Mouse (Mus musculus): Measurements from ENCODE around the gene Rasgef1b. TPM values are rescaled to one million over a fixed set of nuclear protein-coding genes. Genes with fewer than 3 reads are reported as not detected.
A peak's percentile ranks its signal among the peaks of the same experiment; 100 is the strongest.

Rasgef1b gene
- polyA plus RNA-seq, 1 experiment from 2014 or later: 39.7 TPM

DNA sequence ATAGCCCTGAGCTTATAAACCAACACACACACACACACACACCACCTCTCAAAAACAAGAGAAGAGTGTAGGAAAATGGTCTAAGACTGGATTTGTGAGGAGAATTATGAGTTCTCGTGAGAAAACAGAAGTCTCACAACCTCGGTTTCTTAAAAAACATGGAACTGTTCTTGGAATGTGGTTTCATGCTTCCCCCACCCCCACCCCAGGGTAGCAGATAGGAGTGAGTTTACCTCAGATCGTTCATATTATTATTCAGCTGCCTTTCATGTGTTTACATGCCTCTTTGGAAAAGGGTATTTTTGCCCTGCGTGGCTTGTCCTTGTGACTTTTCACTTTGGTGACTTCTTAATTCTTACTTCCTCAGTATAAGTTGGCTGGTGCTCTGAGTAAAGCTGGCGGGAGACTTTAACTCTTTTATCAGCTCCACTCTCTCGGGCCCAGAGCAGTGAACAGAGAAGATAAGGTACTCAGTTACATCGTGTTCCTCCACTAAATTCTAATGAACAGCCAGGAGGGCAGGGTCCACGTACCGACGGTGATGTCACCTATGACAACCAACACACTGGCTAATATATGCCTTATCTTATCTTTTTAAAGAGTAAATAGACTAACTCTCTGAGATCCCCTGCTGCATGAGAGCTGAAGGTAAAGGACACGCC, 96.1 kb downstream of the Rasgef1b start:
- no peaks in the 10 kb centered on the region for H3K4me1 ChIP-seq
- WGBS: 87% methylated on average over 11 of the region's 11 CpGs
- no peak overlapping the region for H3K4me2 ChIP-seq (replicated peaks)
- no peak overlapping the region for H3K9ac ChIP-seq
- no peaks in the 10 kb centered on the region for H3K27me3 ChIP-seq (replicated peaks)
- no peak for ATAC-seq (ENCODE audit: low FRiP score, low read depth)
- H3K9me3 ChIP-seq: no peaks in the 10 kb centered on the region
- H3K27ac ChIP-seq: no peak overlapping the region
- no peaks in the 10 kb centered on the region for H3K36me3 ChIP-seq
- H3K4me3 ChIP-seq: no peak overlapping the region

GRCm38 (mm10) chr5:99630087-99630486, 98.8 kb downstream of the Rasgef1b start:
- no peaks in the 10 kb centered on the region for H3K27me3 ChIP-seq (replicated peaks)
- H3K4me3 ChIP-seq: no peak overlapping the region
- H3K27ac ChIP-seq: no peak overlapping the region
- H3K9me3 ChIP-seq: no peaks in the 10 kb centered on the region
- no peak for ATAC-seq (ENCODE audit: low FRiP score, low read depth)
- no peaks in the 10 kb centered on the region for H3K36me3 ChIP-seq
- no peak overlapping the region for H3K9ac ChIP-seq
- no peak overlapping the region for H3K4me2 ChIP-seq (replicated peaks)
- peaks cover 11% of the 10 kb centered on the region for H3K4me1 ChIP-seq
- 78% methylated on average over 7 of the region's 7 CpGs for WGBS

- H3K9ac ChIP-seq: no peak overlapping the region
- WGBS: 32% methylated on average over 3 of the region's 3 CpGs
- H3K9me3 ChIP-seq: no peaks in the 10 kb centered on the region
- peaks cover 11% of the 10 kb centered on the region for H3K4me1 ChIP-seq
- no peak overlapping the region for H3K4me2 ChIP-seq (replicated peaks)
- no peaks in the 10 kb centered on the region for H3K36me3 ChIP-seq
- ATAC-seq (ENCODE audit: low FRiP score, low read depth): no peak
- H3K27ac ChIP-seq: no peak overlapping the region
- no peaks in the 10 kb centered on the region for H3K27me3 ChIP-seq (replicated peaks)
- no peak overlapping the region for H3K4me3 ChIP-seq
Observed at GRCm38 (mm10) chr5:99625603-99626002, 103.3 kb downstream of the Rasgef1b start.

GRCm38 (mm10) chr5:99620771-99621170, 108.1 kb downstream of the Rasgef1b start:
- H3K4me1 ChIP-seq: peaks cover 2% of the 10 kb centered on the region; the same call in 1 of the 2 replicates
- 86% methylated on average over 5 of the region's 5 CpGs for WGBS
- H3K9ac ChIP-seq: no peak overlapping the region
- H3K9me3 ChIP-seq: no peaks in the 10 kb centered on the region
- ATAC-seq (ENCODE audit: low FRiP score, low read depth): no peak
- H3K27ac ChIP-seq: no peak overlapping the region
- H3K4me3 ChIP-seq: no peak overlapping the region
- no peaks in the 10 kb centered on the region for H3K27me3 ChIP-seq (replicated peaks)
- no peaks in the 10 kb centered on the region for H3K36me3 ChIP-seq
- H3K4me2 ChIP-seq (replicated peaks): no peak overlapping the region

DNA sequence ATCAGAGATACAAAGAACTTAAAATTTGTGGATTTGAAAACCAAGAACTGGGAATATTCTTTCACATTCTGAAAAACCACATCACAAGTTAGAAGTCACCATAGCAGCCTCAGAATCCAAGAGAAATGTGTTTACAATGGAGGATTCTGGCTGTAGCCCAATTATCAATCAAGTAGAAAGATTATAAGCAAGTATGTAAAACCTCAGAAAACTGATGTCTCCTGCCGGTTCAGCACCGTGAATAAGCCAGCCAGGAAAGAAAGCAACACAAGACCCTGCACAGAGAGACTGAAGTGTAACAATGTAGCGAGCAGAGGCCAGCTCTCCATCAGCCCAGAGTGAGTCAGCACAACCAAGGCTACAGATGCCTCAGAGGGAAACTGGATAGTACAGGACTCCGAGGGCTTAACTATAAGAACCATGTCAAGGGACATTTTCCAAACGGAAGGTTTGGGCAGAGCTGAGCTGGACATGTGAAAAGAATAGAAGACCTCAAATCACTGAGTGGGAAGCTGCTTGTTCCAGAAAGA, 111.5 kb downstream of the Rasgef1b start:
- Histone ChIP-seq H3K4me1 (peaks cover 11% of the 10 kb centered on the region), H3K27me3 (replicated peaks) (no peaks in the 10 kb centered on the region), H3K9me3 (no peaks in the 10 kb centered on the region), H3K4me2 (replicated peaks) (no peak overlapping the region), H3K9ac (no peak overlapping the region), H3K4me3 (no peak overlapping the region), H3K36me3 (no peaks in the 10 kb centered on the region), H3K27ac (no peak overlapping the region)
- ATAC-seq (ENCODE audit: low FRiP score, low read depth): no peak
- 45% methylated on average over 5 of the region's 5 CpGs for WGBS

- H3K36me3 ChIP-seq: no peaks in the 10 kb centered on the region
- peak; percentile 79 for ATAC-seq (ENCODE audit: low FRiP score, low read depth)
- whole genome bisulfite sequencing: 1% methylated on average over 24 of the region's 24 CpGs
- H3K9ac ChIP-seq: peak overlapping the region; percentile 44; the same call in 1 of the 2 replicates
- H3K4me1 ChIP-seq: peaks cover 11% of the 10 kb centered on the region
- 0 out of 2 replicates have a peak overlapping the region, but pooled peaks have one; percentile 46 for H3K27ac ChIP-seq
- H3K4me3 ChIP-seq: peak overlapping the region; percentile 12; the same call in 1 of the 2 replicates
- no peaks in the 10 kb centered on the region for H3K9me3 ChIP-seq
- H3K4me2 ChIP-seq (replicated peaks): peak overlapping the region; percentile 63
- H3K27me3 ChIP-seq (replicated peaks): 0 out of 2 replicates have a peak, but pooled peaks cover 7% of the 10 kb centered on the region
Observed at GRCm38 (mm10) chr5:99613321-99614118, 115.3 kb downstream of the Rasgef1b start.

- no peak for ATAC-seq (ENCODE audit: low FRiP score, low read depth)
- Histone ChIP-seq H3K27ac (no peak overlapping the region), H3K4me2 (replicated peaks) (no peak overlapping the region), H3K27me3 (replicated peaks) (peaks cover 7% of the 10 kb centered on the region; the same call in 1 of the 2 replicates), H3K4me1 (peaks cover 3% of the 10 kb centered on the region; the same call in 1 of the 2 replicates), H3K36me3 (no peaks in the 10 kb centered on the region), H3K4me3 (no peak overlapping the region), H3K9ac (no peak overlapping the region), H3K9me3 (no peaks in the 10 kb centered on the region)
- 74% methylated on average over 5 of the region's 5 CpGs for WGBS
Observed at GRCm38 (mm10) chr5:99607602-99608001, 121.3 kb downstream of the Rasgef1b start.

DNA sequence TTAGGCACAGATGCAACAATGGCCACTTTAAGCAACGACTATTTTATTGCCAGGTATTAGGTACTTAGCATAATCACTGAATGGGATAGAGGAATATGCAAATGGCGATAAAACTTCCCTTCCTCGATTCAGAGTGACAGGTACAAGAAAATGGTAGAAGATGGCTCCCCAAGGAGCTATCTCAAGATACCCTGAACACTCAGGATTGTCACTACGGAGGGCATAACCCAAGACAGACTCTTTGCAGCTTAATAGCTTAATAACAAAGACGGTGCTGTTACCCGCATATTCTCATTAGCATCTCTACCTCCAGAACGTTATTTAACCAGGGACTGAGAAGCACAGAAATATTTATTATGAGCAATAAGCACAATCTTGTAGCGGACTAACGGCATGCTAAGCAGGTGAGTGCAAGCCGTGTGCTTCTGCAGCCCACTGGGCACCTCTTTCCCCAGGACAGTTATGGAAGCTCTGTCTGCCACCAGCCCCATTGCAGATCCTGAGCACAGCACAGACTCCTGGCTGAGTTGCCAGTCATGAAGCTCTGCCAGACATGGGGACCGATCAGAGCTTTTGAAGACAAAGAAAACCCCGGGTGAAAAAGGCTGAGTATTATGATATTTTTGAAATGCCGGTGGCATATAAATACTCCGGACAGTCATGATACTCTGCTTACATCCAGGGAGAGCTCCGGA, 122.6 kb downstream of the Rasgef1b start:
- Histone ChIP-seq H3K27ac (no peak overlapping the region), H3K27me3 (replicated peaks) (peaks cover 7% of the 10 kb centered on the region; the same call in 1 of the 2 replicates), H3K9ac (no peak overlapping the region), H3K9me3 (no peaks in the 10 kb centered on the region), H3K4me2 (replicated peaks) (no peak overlapping the region), H3K4me3 (no peak overlapping the region), H3K4me1 (peaks cover 3% of the 10 kb centered on the region; the same call in 1 of the 2 replicates), H3K36me3 (no peaks in the 10 kb centered on the region)
- 0 out of 2 replicates have a peak, but pooled peaks have one; percentile 37 for ATAC-seq (ENCODE audit: low FRiP score, low read depth)
- 75% methylated on average over 15 of the region's 15 CpGs for WGBS

DNA sequence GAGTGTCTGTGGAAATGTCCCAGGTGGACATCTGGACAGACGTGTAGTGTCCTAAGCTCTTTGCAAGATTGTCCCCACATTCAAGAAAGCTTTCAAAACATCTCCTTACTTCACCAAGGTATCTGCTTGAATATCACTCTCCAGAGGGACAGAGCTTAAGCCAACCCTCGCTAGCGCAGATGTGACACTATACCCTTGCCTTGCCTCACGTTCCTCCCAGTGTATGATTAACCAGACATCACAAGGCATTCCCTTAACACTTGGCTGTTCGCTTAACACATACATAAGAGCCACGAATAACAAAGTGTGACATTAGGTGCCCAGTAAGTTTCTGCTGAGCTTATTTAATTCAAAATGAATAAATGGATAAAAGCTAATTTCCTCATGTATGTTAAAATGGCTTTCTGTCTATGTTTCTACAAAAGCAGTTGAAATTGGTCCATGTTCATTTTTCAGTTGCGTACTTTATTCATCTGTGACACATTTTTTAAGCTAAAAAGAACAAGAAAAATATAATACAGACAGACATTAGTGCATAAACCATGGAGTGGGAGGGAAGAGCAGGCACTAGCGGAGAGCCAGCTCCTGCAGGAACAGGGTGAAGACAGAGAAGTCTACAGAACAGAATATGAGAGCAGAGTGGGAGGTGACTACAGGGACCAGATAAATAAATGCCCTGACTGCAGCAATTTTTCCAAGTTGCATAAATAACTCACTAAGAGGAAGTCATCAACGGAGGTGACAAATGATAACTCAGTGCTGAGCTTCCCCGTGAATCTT, 126.4 kb downstream of the Rasgef1b start:
- H3K27me3 ChIP-seq (replicated peaks): no peaks in the 10 kb centered on the region; the same call in 1 of the 2 replicates
- no peak for ATAC-seq (ENCODE audit: low FRiP score, low read depth)
- H3K4me1 ChIP-seq: peaks cover 19% of the 10 kb centered on the region; the same call in 1 of the 2 replicates
- 67% methylated on average over 10 of the region's 10 CpGs for WGBS
- no peaks in the 10 kb centered on the region for H3K36me3 ChIP-seq
- no peaks in the 10 kb centered on the region for H3K9me3 ChIP-seq
- no peak overlapping the region for H3K9ac ChIP-seq
- no peak overlapping the region for H3K4me3 ChIP-seq
- no peak overlapping the region for H3K27ac ChIP-seq
- no peak overlapping the region for H3K4me2 ChIP-seq (replicated peaks)

- ATAC-seq (ENCODE audit: low FRiP score, low read depth): no peak
- Histone ChIP-seq H3K36me3 (no peaks in the 10 kb centered on the region), H3K9ac (no peak overlapping the region), H3K4me1 (peaks cover 20% of the 10 kb centered on the region; the same call in 1 of the 2 replicates), H3K4me2 (replicated peaks) (no peak overlapping the region), H3K4me3 (no peak overlapping the region), H3K9me3 (no peaks in the 10 kb centered on the region), H3K27me3 (replicated peaks) (no peaks in the 10 kb centered on the region), H3K27ac (no peak overlapping the region)
- 56% methylated on average over 11 of the region's 11 CpGs for WGBS
Observed at GRCm38 (mm10) chr5:99599376-99599775, 129.5 kb downstream of the Rasgef1b start.

GRCm38 (mm10) chr5:99598470-99599110, 130.3 kb downstream of the Rasgef1b start:
- H3K27ac ChIP-seq: no peak overlapping the region
- no peaks in the 10 kb centered on the region for H3K36me3 ChIP-seq
- 66% methylated on average over 10 of the region's 10 CpGs for WGBS
- H3K27me3 ChIP-seq (replicated peaks): no peaks in the 10 kb centered on the region
- H3K9ac ChIP-seq: no peak overlapping the region
- ATAC-seq (ENCODE audit: low FRiP score, low read depth): no peak
- no peak overlapping the region for H3K4me2 ChIP-seq (replicated peaks)
- peaks cover 4% of the 10 kb centered on the region for H3K9me3 ChIP-seq
- H3K4me1 ChIP-seq: peaks cover 19% of the 10 kb centered on the region; the same call in 1 of the 2 replicates
- no peak overlapping the region for H3K4me3 ChIP-seq

Measured in neural tube, embryonic 12.5 days (tissue).